Mouse (Mus musculus) urinary bladder, postnatal 25 days (tissue): ENCODE results near the gene Olfr460.
"Not testable (repeated sequence)": the region's sequence is repeated elsewhere in the genome, so short reads cannot be mapped to it uniquely, and the experiment has no call there.

Source experiments
- DNase-seq: peaks from one replicate; pipeline ENCODE4 v3.0.0; 2022; ENCODE audit warnings: low spot score

The Olfr460 gene

DNA sequence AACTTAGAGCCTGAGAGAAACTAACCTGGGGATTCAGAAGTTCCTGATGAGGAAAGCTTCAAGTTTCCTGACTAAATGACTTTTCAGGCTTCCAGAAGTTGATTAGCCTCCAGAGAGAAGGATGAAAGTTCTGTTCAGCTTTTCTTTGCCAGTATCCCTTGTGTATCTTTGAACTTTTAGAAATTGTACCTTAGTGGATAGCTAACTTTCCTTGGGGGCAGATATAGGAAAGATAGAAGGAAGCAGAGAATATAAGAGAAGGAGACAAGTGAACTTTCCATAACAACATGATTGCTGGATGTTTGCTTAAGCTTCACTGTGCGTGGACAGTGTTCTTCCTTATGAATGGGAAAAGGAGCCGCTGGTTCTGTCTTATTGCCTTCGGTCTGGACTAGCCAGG lies at the start of gene Olfr460:
Gene Olfr460, plus strand, starts transcription at position 301 of the 400 bp plus-strand sequence.
- DNase-seq, result no peak

GRCm38 (mm10) chr6:40544690-40545089 lies 24.6 kb upstream of the Olfr460 start:
- DNase-seq, result no peak

DNA sequence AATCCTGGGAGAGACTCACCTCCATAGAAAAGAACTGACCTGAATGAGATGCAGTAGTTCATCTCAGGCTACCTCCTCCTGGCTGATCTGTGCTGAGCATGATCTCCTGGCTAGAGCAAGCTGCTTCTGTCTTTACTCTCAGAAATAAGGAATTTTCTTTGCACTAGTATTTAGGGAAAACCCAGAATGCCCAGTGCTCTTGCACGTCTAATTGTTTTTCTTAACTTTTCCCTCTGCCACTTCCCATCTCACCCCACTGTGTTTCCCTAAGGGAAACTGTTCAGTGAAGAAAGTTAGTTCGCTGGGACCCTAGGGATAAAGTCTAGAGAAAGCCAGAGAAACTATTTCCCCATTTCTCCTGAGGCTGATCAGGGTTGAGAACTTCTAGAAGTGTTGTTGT lies 14.3 kb upstream of the Olfr460 start, which contains the start of gene Olfr461:
Gene Olfr461, minus strand, starts transcription at position 101 of the 400 bp plus-strand sequence.
- DNase-seq, result no peak

DNA sequence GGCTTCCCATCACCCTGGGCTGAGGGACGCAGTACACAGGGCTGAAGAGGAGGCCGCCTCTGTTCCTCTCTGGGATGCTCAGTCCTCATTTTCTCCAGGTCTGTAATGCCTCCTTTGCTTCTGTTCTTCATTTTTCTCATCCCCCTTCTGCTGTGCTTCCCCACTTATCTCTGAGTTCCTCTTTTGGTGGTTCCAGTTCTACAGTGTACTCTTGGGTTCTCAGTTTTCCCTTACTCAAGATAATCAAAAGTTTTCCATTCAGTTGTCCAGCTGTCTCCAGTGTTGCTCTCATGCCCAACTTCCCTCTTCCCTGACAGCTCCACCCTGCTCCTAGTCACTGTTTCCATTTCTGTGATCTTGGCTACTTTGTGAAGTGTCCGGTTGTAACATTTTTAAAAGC lies 4.3 kb downstream of the Olfr460 start:
- no peak for DNase-seq

DNA sequence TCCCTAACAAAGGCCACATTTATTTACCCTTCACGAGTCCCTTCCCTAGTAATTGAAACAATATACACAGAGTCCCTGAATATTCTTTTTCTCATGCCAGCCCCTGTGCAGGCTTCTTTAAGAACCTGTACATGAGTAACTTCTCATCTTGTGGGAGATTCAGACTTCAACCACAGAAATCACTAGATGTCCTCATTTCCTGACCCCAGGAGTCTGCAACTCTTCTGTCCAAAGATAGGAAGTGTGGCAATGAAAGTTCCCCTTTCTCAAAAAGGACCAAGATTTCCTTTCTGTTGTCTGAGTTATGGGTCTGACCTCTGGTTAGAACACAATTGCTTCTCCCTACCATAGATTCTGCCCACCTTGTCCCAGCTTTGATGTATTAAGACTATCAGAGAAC lies 7.0 kb downstream of the Olfr460 start:
- no peak for DNase-seq

DNA sequence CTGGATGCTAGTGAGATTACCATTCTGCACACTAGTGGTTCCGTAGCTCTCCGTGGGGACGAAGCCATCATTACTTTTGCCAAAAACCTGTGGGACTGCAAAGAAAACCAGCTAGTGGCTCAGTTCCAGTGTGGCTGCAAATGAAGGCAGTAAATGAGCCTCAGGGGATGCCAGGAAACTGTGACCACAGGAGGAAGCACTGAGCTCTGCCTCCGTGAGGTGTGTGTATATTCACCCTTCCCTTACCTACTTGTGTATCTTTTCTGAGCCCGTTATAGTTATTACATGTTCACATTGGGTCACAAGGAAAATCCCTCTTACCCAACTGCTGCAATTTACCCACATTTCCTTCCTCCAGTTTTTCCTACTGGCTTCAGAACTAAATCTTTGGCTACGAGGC lies 15.0 kb downstream of the Olfr460 start:
- DNase-seq, result no peak

DNA sequence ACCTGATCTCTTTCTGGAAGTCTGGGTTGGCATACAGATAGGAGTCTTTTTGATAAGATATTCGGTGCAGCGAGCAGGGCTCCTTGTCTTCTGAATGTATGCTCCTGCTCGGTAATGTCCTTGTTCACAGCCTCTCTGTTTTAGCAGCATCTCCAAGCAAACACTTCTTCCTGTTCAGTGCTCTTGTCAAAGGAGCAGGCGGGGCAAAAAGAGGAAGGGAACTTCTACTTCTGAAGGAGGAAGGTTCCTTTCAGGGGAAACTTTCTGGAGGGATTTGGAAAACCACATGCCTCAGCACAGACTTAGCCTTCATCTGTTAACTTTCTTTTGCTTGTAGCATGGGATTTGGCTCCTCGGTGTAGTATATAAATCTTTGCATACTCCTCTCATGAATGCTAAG lies 16.4 kb downstream of the Olfr460 start, which contains the start of gene Clec5a:
Gene Clec5a, minus strand, starts transcription at position 177 of the 400 bp plus-strand sequence.
- DNase-seq, result no peak

DNA sequence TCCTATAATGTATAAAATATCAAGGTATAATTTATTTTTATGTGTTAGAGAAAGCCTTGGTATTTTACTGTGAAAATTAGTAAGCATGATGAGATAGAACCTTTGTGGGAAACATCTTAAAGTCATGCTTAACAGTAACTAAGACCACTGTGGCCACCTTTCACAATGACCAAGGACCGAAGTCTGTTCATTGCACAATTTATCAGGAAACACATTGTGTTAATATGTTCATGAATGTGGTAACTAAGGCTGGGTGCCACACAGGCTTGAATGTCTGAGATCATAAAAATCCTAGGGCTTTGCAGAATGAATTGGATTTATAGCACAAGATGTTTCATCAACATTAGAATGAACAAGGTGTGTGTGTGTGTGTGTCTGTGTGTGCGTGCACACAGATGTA lies 19.1 kb downstream of the Olfr460 start:
- DNase-seq, result no peak

DNA sequence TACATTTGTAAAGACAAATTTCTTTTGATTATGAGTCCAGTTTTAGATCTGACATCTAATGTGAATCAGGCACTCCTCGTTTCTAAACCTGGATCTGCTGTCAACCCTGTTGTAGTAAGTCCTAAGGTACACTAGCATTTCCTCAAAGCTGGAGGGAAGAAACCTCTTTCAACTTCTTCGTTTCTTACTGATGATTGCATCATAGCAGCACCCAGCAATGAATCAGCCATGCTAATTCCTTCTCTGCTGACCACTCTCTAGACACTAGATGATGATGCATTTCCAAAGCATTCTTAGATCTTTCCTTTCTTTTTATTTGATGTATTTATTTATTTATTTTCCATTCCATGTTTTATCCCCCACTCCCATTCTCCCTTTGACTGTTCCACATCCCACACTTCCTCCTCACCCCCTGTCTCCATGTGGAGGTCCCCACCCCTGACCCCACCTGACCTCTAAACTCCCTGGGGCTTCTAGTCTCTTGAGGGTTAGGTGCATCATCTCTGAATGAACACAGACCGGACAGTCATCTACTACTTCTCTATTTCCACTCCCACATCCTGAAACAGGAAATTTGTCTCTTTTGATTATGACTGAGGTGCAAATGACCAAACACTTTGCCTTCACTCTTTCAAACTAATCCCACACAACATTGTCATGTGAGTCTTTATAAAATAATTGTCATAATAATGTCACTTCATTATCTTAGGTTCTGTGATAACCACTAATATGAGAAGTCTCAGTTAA lies 25.7 kb downstream of the Olfr460 start:
- no peak for DNase-seq

DNA sequence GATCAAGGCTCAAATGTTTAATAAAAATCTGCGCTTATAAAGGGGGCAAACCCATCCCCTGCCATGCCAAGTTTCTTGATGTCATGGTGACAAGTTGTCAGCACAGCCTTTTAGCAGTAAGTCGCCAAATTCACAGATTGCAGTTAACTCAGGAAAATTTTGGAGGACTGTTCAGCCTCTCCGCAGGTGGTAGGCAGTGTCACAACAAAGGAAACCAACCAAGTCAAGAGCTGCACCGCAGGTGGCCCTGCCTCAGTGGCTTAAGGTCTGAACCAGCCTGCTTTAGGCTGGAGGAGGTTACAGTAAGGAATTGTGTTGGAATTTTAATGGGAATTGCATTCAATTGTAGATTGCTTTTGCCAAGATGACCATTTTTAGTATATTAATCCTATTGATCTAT lies 29.3 kb downstream of the Olfr460 start:
- DNase-seq, result not testable (repeated sequence)

- no peak for DNase-seq
These were observed 38.1 kb downstream of the Olfr460 start for GRCm38 (mm10) chr6:40607431-40607830.

- no peak for DNase-seq
These were observed 41.0 kb downstream of the Olfr460 start for GRCm38 (mm10) chr6:40610244-40610643.

DNA sequence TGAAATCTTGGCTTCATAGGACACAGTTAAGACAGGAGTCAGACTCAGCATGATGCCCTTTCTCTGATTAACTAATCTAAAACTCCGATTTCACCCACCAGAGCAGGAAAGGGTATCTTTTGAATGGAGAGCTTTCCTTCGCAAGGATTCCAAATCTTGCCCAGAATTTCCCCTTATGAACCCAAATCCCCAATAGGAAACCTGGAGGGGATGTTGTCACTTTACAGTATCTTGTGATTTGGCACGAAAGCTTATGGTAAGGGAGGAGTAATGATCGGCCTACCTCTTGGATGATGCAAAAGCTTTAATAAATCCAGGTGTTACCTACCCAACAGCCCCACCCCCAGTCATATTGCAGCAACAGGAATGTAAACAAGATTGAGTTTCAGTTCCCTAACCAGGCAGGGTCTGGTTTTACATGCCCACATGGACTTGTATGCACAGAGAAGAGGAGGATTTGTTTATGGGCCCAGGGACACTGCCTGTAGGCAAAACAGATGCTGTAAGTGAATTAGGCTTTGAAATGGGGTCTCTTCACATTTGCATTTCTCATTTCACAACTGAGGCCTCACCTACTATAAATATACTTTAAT lies 44.1 kb downstream of the Olfr460 start, which contains the start of gene Tas2r138:
Gene Tas2r138, minus strand, starts transcription at position 51 of the 593 bp plus-strand sequence.
- no peak for DNase-seq

- peak; percentile 46 for DNase-seq
These were observed 48.7 kb downstream of the Olfr460 start for GRCm38 (mm10) chr6:40617965-40618364.
